Mouse (Mus musculus) left cerebral cortex, postnatal 36 days (tissue): Measurements from ENCODE around the gene Catsperd. TPM values are rescaled to one million over a fixed set of nuclear protein-coding genes. Genes with fewer than 3 reads are reported as not detected.
A peak's percentile ranks its signal among the peaks of the same experiment; 100 is the strongest.

Source experiments
- DNase-seq, 2 experiments: peaks; one replicate each; pipeline ENCODE4 v3.0.0; 2021 to 2022; ENCODE audit warnings: low spot score in 2 of 2, mixed read lengths in 1 of 2
- intact Hi-C: fragments of 180-260 bp; cut with DNase I; formaldehyde crosslinking; loops from one replicate; pipeline ENCODE4 v1.15.1; 2025
- total RNA-seq, 2 experiments: library from RNA; stranded (reverse); gene quantifications; 2 replicates each; pipeline ENCODE4 v1.2.3; 2021

Catsperd gene
- total RNA-seq, 2 experiments from 2014 or later: 0.57 to 0.91 TPM

DNA sequence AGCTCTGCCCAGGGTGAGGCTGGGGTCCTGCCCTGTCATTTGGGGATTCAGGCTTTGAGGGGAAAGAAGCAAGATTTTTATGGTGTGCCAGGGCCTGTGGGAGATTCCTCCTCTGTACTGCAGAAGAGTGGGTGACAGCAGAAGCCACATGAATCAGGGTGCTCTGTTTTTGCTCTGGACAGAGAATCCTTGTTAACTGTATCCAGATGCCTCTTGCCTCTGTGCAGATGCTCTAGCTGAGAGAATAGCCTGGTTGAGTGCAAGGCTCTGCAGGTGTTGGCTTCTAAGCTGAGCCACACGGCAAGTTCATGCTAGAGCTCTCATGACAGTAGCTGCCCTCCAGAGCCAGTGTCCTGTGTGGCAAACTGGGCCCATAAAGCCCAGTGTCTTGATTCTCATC lies 65.5 kb downstream of the Catsperd start:
- DNase-seq: no peak
- intact Hi-C loops: no loop called here

DNA sequence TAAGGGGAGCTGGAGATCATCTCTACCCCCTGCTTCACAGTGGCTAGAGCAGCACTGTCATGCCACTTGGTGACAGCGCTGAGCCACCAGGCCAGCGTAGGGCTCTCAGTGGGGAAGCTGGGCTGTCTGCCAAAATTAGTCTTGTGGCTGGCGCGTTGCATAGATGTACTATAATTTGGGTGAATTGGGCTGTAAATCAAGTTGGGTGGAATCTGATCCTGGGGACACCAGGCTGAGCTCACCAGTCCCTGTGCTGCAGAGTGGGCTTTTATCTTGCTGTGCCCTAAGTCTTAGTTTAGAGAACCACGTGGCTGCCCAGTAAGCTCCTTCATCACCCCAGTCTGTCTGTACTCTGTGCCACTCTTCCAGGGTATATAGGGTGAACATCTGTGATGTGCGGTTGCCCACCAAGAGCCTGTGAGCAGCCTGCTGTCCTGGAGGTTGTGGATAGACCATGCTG lies 65.9 kb downstream of the Catsperd start:
- DNase-seq: peak; percentile 41 to 63
- intact Hi-C loops: no loop called here

DNA sequence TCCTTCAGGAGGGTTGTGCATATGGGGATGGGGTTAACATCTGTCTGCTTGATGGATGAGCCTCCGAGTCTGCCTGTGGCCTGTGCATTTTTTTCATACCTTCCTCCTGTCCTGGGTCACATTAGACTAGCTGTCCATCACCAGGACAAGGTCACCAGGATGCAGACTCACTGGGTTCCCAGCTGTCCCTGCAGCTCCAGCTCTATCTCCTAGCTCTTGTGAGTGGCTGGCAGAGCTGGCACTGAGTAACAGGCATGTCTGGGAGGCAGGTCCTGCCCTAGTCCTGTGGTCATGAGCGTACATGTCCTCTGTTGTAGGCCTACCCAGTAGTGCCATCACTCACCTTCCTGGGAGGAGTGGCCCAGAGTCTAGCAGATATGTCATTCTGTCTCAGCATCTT lies 72.5 kb downstream of the Catsperd start:
- intact Hi-C loops: no loop called here

DNA sequence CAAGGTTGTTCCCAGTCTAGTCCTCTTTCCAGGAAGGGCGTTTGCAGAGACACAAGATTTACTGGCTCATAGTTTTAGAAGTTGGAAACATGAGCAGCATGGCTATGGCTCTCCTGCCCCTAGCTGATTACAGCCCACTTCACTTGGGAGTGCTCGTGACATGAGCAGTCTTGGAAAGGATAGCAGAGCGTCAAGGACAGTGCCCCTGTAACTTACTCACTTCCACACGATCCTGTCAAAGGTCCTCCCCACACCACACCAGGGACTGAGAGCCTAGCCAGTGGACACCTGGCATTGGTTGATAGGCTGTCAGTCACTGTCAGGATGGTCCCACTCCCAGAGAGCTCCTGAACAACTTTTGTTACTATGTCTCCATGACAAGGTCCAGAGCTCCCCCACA lies 75.1 kb downstream of the Catsperd start:
- DNase-seq: no peak

More for the DNA sequence above, 72.5 kb downstream of the Catsperd start:
- DNase-seq: no peak

DNA sequence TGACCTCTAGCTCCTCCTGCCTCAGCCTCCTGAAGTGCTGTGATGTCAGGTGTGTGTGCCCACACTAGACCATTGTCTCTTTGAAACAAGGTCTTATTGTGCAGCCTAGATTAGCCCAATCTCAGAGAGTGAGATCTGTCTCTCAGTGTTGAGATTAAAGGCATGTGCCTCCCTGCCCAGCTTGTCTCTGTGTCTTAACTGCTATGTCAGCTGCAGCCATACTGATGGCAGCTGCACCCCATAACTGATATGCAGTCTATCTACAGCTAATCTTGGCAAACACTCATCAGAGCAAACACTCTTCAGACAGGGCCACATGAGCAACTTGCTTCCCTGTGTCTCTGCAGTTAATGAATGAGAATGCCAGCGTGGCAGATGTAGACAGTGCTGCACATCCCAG lies 78.6 kb downstream of the Catsperd start:
- intact Hi-C loops: no loop called here
- no peak for DNase-seq

More for the DNA sequence above, 75.1 kb downstream of the Catsperd start:
- intact Hi-C loops: no loop called here

DNA sequence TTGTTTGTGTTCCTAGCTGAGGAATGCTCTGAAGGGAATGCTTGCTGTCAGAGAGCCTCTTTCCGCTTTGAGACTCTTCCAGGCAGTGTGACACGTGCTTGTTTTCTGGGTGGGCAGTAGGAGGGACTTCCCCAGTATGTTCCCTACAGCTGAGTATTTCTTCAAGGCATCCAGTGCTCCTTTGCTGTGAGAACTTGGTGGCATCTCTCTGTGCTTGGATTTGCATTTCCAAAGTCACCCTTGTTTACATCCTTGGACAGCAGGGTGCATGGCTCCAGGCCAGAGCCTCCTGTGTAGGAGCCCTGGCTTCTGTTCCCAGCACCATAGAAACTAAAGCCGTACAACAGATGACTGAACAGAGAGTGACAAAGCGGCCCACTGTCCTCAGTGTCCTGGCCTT lies 80.7 kb downstream of the Catsperd start:
- intact Hi-C loops: no loop called here

DNA sequence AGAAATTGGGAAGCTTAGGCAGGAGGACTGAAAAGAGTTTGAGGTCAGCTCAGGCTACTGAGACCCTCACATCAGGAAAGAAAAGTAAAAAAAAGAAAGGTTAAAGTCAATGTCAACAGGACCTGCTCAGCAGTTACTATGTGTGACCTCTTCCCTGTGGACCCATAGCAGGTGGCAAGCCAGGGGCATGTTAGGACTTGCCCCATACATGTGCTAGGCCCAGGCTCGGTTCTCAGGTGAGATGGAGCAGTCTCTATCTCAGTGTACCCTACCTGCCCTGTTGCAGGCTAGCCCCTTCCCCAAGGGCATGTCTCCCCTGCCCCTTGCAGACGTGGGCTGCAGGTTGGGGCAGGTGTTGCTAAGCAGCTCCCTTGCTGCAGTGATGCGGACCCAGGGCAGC lies 81.8 kb downstream of the Catsperd start:
- no peak for DNase-seq
- intact Hi-C loops: no loop called here

More for the DNA sequence above, 80.7 kb downstream of the Catsperd start:
- DNase-seq: no peak

Other genes with a start within 250 kb of the Catsperd start
- gene Ptprs, start 151.7 kb upstream of the Catsperd start, total RNA-seq: 100 to 1,000 TPM; 576 to 675 TPM
- gene Znrf4, start 115.7 kb upstream of the Catsperd start, total RNA-seq: not detected
- 1 to 10 TPM; 1.3 to 3.5 TPM for gene Gm20219, start 73.8 kb upstream of the Catsperd start, total RNA-seq
- gene Safb2, start 43.6 kb upstream of the Catsperd start, total RNA-seq: 100 to 1,000 TPM in 1 of 2 experiments, 10 to 100 TPM in 1; 73.4 to 145 TPM
- gene Safb, start 43.3 kb upstream of the Catsperd start, total RNA-seq: 100 to 1,000 TPM; 126 to 182 TPM
- gene 2410015M20Rik, start 18.4 kb upstream of the Catsperd start, total RNA-seq: 100 to 1,000 TPM; 120 to 139 TPM
- gene Rpl36, start 14.7 kb upstream of the Catsperd start, total RNA-seq: 100 to 1,000 TPM; 343 to 401 TPM
- 10 to 100 TPM; 62.7 to 64.1 TPM for gene Lonp1, start 1.3 kb upstream of the Catsperd start, total RNA-seq
- 10 to 100 TPM; 96.3 to 99.5 TPM for gene Ranbp3, start 45.2 kb downstream of the Catsperd start, total RNA-seq
- gene Ndufa11, start 89.6 kb downstream of the Catsperd start, total RNA-seq: 100 to 1,000 TPM; 190 to 237 TPM
- gene Vmac, start 89.9 kb downstream of the Catsperd start, total RNA-seq: 10 to 100 TPM; 13.7 to 14.9 TPM
- 1 to 10 TPM; 5.9 to 7.3 TPM for gene Nrtn, start 129.4 kb downstream of the Catsperd start, total RNA-seq
- gene Dus3l, start 136.6 kb downstream of the Catsperd start, total RNA-seq: 10 to 100 TPM; 57.6 to 75.6 TPM
- 1 to 10 TPM; 1.2 to 1.3 TPM for gene Prr22, start 142.1 kb downstream of the Catsperd start, total RNA-seq
- 1 to 10 TPM; 2.7 to 2.9 TPM for gene Rfx2, start 202.9 kb downstream of the Catsperd start, total RNA-seq
- gene Acsbg2, start 246.3 kb downstream of the Catsperd start, total RNA-seq: not detected
- under 1 TPM in 1 of 2 experiments, not detected in 1; 0.14 TPM for gene 1700061G19Rik, start 247.3 kb downstream of the Catsperd start, total RNA-seq